8 mouse cellular contexts compared by ENCODE assay signal in the genomic region with DNA sequence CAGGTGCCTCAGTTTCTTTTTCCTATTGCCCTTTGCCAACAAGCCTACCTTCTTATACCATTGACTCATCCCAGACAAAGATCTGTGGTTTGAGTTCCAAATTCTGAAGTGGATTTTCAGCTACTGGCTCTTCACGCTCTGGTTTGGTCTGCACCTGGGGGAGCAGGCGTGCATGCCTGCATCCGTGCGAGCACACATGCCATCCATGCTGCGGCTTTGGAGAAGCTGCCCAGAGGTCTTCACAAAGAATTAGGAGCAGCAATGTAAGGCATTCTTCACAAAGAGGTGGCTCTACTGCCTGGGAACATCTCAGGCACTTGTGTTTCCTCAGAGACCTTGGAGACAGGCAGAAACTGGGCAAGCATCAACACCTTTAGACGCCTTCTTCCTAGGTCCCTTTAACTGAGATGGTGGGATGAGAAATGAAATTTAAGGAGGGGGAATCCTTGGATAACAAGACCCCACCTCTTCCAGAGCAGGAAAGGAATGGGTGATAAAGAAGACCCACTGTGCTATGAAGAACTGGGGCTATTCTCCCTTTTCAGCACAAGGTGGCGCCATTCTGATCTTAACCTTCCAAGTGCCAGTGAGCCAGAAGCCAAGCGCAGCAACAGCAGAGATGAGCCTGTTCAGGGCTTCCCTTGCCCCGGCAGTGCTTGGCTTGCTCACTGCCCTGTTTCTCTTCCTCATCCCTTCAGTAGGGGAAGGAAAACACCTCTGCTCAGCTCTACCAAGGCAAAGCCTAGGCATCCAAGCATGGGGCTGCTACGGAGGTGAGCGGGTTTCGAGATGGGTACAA.
DNase-seq lines count a peak whose midpoint lies in the region; ATAC-seq and TF ChIP-seq lines count a peak whose summit lies in the region.

No protein-coding gene starts in this region.

- H3K9ac ChIP-seq in ES-Bruce4 (ENCODE audit: low read depth, poor library complexity, severe bottlenecking) = 0 out of 2 replicates have a peak overlapping the region, but pooled peaks have one; percentile 31
- no peak overlapping the region for H3K9ac ChIP-seq in forebrain, postnatal 0 days
- H3K9ac ChIP-seq in hindbrain, embryonic 13.5 days = no peak overlapping the region; the same call in 1 of the 2 replicates
- no peak overlapping the region for H3K9ac ChIP-seq in midbrain, embryonic 16.5 days (ENCODE audit: low read depth, low read length)
- no peak overlapping the region for H3K9ac ChIP-seq in stomach, postnatal 0 days (ENCODE audit: low read length)

- H3K27me3 ChIP-seq in ES-Bruce4 (ENCODE audit: control insufficient read depth, insufficient read depth, low read length, poor library complexity, severe bottlenecking) = no peaks in the 10 kb centered on the region
- no peaks in the 10 kb centered on the region for H3K27me3 ChIP-seq in forebrain, postnatal 0 days (ENCODE audit: insufficient read depth, low read length)
- no peaks in the 10 kb centered on the region for H3K27me3 ChIP-seq in hindbrain, embryonic 13.5 days
- no peaks in the 10 kb centered on the region for H3K27me3 ChIP-seq in midbrain, embryonic 16.5 days (ENCODE audit: control insufficient read depth, insufficient read depth, low read depth, low read length)
- no peaks in the 10 kb centered on the region for H3K27me3 ChIP-seq in stomach, postnatal 0 days (ENCODE audit: control insufficient read depth, insufficient read depth, low read length)

- H3K4me3 ChIP-seq in ES-Bruce4 (ENCODE audit: low read depth, low read length) = no peak overlapping the region
- no peak overlapping the region for H3K4me3 ChIP-seq in forebrain, postnatal 0 days (ENCODE audit: low read depth, low read length)
- no peak overlapping the region for H3K4me3 ChIP-seq in hindbrain, embryonic 13.5 days
- H3K4me3 ChIP-seq in midbrain, embryonic 16.5 days (ENCODE audit: low read depth, low read length) = no peak overlapping the region
- H3K4me3 ChIP-seq in stomach, postnatal 0 days (ENCODE audit: low read depth, low read length) = no peak overlapping the region

- no peak for TF ChIP-seq POLR2A in ES-Bruce4 (IDR thresholded peaks at IDR 0.05; ENCODE audit: insufficient read depth, low read length)

- WGBS in forebrain, postnatal 0 days = 62% methylated on average over 12 of the region's 12 CpGs
- WGBS in hindbrain, embryonic 13.5 days = 63% methylated on average over 12 of the region's 12 CpGs
- WGBS in midbrain, embryonic 16.5 days = 61% methylated on average over 12 of the region's 12 CpGs
- WGBS in stomach, postnatal 0 days = 65% methylated on average over 12 of the region's 12 CpGs

- H3K27ac ChIP-seq in ES-Bruce4 (ENCODE audit: insufficient read depth, low read length) = no peak overlapping the region; the same call in none of the 2 replicates
- H3K27ac ChIP-seq in forebrain, postnatal 0 days (ENCODE audit: low read depth, low read length) = no peak overlapping the region
- H3K27ac ChIP-seq in hindbrain, embryonic 13.5 days = peak overlapping the region; percentile 48; the same call in 1 of the 2 replicates
- 0 out of 2 replicates have a peak overlapping the region, but pooled peaks have one; percentile 8 for H3K27ac ChIP-seq in midbrain, embryonic 16.5 days (ENCODE audit: low read length)
- no peak overlapping the region for H3K27ac ChIP-seq in stomach, postnatal 0 days (replicated peaks)

- H3K36me3 ChIP-seq in ES-Bruce4 (ENCODE audit: control insufficient read depth, insufficient read depth, low read length, poor library complexity, severe bottlenecking) = no peaks in the 10 kb centered on the region
- peaks cover 16% of the 10 kb centered on the region; the same call in 1 of the 2 replicates for H3K36me3 ChIP-seq in forebrain, postnatal 0 days (ENCODE audit: insufficient read depth)
- peaks cover 22% of the 10 kb centered on the region for H3K36me3 ChIP-seq in hindbrain, embryonic 13.5 days
- H3K36me3 ChIP-seq in midbrain, embryonic 16.5 days (ENCODE audit: control insufficient read depth, insufficient read depth, low read length) = no peaks in the 10 kb centered on the region
- no peaks in the 10 kb centered on the region for H3K36me3 ChIP-seq in stomach, postnatal 0 days (ENCODE audit: control insufficient read depth, insufficient read depth, low read length)

- intact Hi-C loops in left cerebral cortex, postnatal 25 days (cut with DNase I) = loop anchor here (1.0 to 10.0 kb wide), 2 partner anchors 82 to 355 kb away; a partner anchor contains a TSS

- TF ChIP-seq CTCF in ES-Bruce4 (IDR thresholded peaks at IDR 0.05; ENCODE audit: low read depth, low read length) = peak; percentile 73
- peak; percentile 90 for TF ChIP-seq CTCF in forebrain, postnatal 0 days (IDR thresholded peaks at IDR 0.05; ENCODE audit: low read depth)
- TF ChIP-seq CTCF in stomach, postnatal 0 days (IDR thresholded peaks at IDR 0.05; ENCODE audit: low read depth) = peak; percentile 91

- no peaks in the 10 kb centered on the region for H3K9me3 ChIP-seq in ES-Bruce4 (replicated peaks; ENCODE audit: control insufficient read depth, insufficient read depth, low read length, poor library complexity, severe bottlenecking)
- H3K9me3 ChIP-seq in forebrain, postnatal 0 days (ENCODE audit: low read length) = no peaks in the 10 kb centered on the region
- H3K9me3 ChIP-seq in hindbrain, embryonic 13.5 days = no peaks in the 10 kb centered on the region
- H3K9me3 ChIP-seq in midbrain, embryonic 16.5 days (replicated peaks; ENCODE audit: control insufficient read depth, low read length, poor library complexity, severe bottlenecking) = no peaks in the 10 kb centered on the region
- no peaks in the 10 kb centered on the region for H3K9me3 ChIP-seq in stomach, postnatal 0 days (ENCODE audit: control insufficient read depth, low read length)

- H3K4me2 ChIP-seq in forebrain, postnatal 0 days (ENCODE audit: low read depth) = no peak overlapping the region
- no peak overlapping the region for H3K4me2 ChIP-seq in hindbrain, embryonic 13.5 days
- H3K4me2 ChIP-seq in midbrain, embryonic 16.5 days (ENCODE audit: low read length) = no peak overlapping the region
- no peak overlapping the region for H3K4me2 ChIP-seq in stomach, postnatal 0 days (replicated peaks; ENCODE audit: low read depth)

- H3K4me1 ChIP-seq in ES-Bruce4 (ENCODE audit: control insufficient read depth, insufficient read depth, low read length) = peaks cover 3% of the 10 kb centered on the region
- H3K4me1 ChIP-seq in forebrain, postnatal 0 days (ENCODE audit: insufficient read depth) = no peaks in the 10 kb centered on the region
- H3K4me1 ChIP-seq in hindbrain, embryonic 13.5 days (replicated peaks) = peaks cover 27% of the 10 kb centered on the region
- H3K4me1 ChIP-seq in midbrain, embryonic 16.5 days (ENCODE audit: control insufficient read depth, insufficient read depth, low read length) = peaks cover 8% of the 10 kb centered on the region
- H3K4me1 ChIP-seq in stomach, postnatal 0 days (replicated peaks; ENCODE audit: control insufficient read depth, insufficient read depth) = peaks cover 3% of the 10 kb centered on the region; the same call in 1 of the 2 replicates

- peak; percentile 26 for DNase-seq in 3134 (ENCODE audit: extremely low read depth, insufficient read length, low spot score)
- peak; percentile 82 for DNase-seq in cerebellum, adult 11-12 months
- peak; percentile 89 for DNase-seq in forebrain, postnatal 0 days
- DNase-seq in left cerebral cortex, postnatal 25 days (ENCODE audit: low spot score in 2 of 2) = peak; percentile 76 to 82
- DNase-seq in stomach, postnatal 0 days (ENCODE audit: low spot score) = peak; percentile 62

- peak; percentile 70 for ATAC-seq in forebrain, postnatal 0 days
- ATAC-seq in hindbrain, embryonic 13.5 days (ENCODE audit: low FRiP score) = no peak
- ATAC-seq in midbrain, embryonic 16.5 days = peak; percentile 43; the same call in 1 of the 2 replicates
- no peak for ATAC-seq in stomach, postnatal 0 days (ENCODE audit: low FRiP score, low TSS enrichment)

- 0 out of 2 replicates have a peak, but pooled peaks have one; percentile 17 for TF ChIP-seq EP300 in ES-Bruce4 (IDR thresholded peaks at IDR 0.05; ENCODE audit: insufficient read depth, low read depth, low read length)
- no peak for TF ChIP-seq EP300 in stomach, postnatal 0 days (optimal IDR thresholded peaks at IDR 0.05)

Comparison
In these comparisons a context has a peak if more than half of its experiments do, and no peak if none do; other contexts are left out.
1. DNase-seq: peak in every context shown above with its lines; median percentile 89 in forebrain, postnatal 0 days; 82 in cerebellum, adult 11-12 months; 79 in left cerebral cortex, postnatal 25 days; 62 in stomach, postnatal 0 days; 26 in 3134.
2. H3K27ac ChIP-seq: peak in hindbrain, embryonic 13.5 days (single experiment) and midbrain, embryonic 16.5 days (single experiment); none in ES-Bruce4 (single experiment), forebrain, postnatal 0 days (single experiment) and stomach, postnatal 0 days (single experiment).
3. ATAC-seq: peak in forebrain, postnatal 0 days (single experiment) and midbrain, embryonic 16.5 days (single experiment); none in hindbrain, embryonic 13.5 days (single experiment) and stomach, postnatal 0 days (single experiment).
4. Peak in every context shown above with its lines, with median percentiles within 50 percentile points of each other: CTCF ChIP-seq.